Mouse (Mus musculus) left cerebral cortex, postnatal 25 days (tissue): ENCODE data around the gene 2410002F23Rik. TPM values are rescaled to one million over a fixed set of nuclear protein-coding genes. Genes with fewer than 3 reads are reported as not detected.
"Not testable (repeated sequence)": the region's sequence is repeated elsewhere in the genome, so short reads cannot be mapped to it uniquely, and the experiment has no call there.

Experiments
- DNase-seq, 2 experiments: peaks; one replicate each; pipeline ENCODE4 v3.0.0; 2022; ENCODE audit warnings: low spot score in 2 of 2, mixed read lengths in 1 of 2
- intact Hi-C: fragments of 180-260 bp; cut with DNase I; formaldehyde crosslinking; loops from one replicate; pipeline ENCODE4 v1.15.1; 2025
- total RNA-seq, 2 experiments: library from RNA; stranded (reverse); gene quantifications; 2 replicates each; pipeline ENCODE4 v1.2.3; 2021

Gene 2410002F23Rik
- total RNA-seq, 2 experiments from 2014 or later: 72.5 to 73.5 TPM

- intact Hi-C loops: no loop called here
- no peak for DNase-seq
These were observed 10.8 kb downstream of the 2410002F23Rik start, which contains the start of gene Acp4 for GRCm38 (mm10) chr7:44257278-44257677. TSS of gene Acp4 (minus strand) at chr7:44257378.

GRCm38 (mm10) chr7:44260410-44260809, 13.9 kb downstream of the 2410002F23Rik start:
- no peak for DNase-seq
- intact Hi-C loops: loop anchor here (5.0 to 10.0 kb wide), 2 partner anchors 42 to 284 kb away; partner anchors contain the start of gene Pold1

GRCm38 (mm10) chr7:44261147-44261546, 14.6 kb downstream of the 2410002F23Rik start, which contains the start of gene Gm15517:
TSS of gene Gm15517 (plus strand) at chr7:44261447.
- intact Hi-C loops: loop anchor here (5.0 to 10.0 kb wide), 2 partner anchors 41 to 284 kb away; partner anchors contain the start of gene Pold1
- DNase-seq: no peak

- peak; percentile 95 to 98 for DNase-seq
- intact Hi-C loops: loop anchor here (1.0 to 10.0 kb wide), 4 partner anchors 39 to 282 kb away; partner anchors contain the start of gene Pold1
These were observed 16.5 kb downstream of the 2410002F23Rik start for GRCm38 (mm10) chr7:44262791-44263643.

- no peak for DNase-seq
- intact Hi-C loops: loop anchor here (10.0 kb wide), 1 partner anchor 277 kb away; the partner anchor contains the start of gene Pold1
These were observed 21.6 kb downstream of the 2410002F23Rik start for GRCm38 (mm10) chr7:44268117-44268516.

GRCm38 (mm10) chr7:44269397-44269796, 22.9 kb downstream of the 2410002F23Rik start:
- intact Hi-C loops: loop anchor here (10.0 kb wide), 1 partner anchor 275 kb away; the partner anchor contains the start of gene Pold1
- no peak for DNase-seq

- DNase-seq: no peak
- intact Hi-C loops: no loop called here
These were observed 24.8 kb downstream of the 2410002F23Rik start for GRCm38 (mm10) chr7:44271309-44271708.

GRCm38 (mm10) chr7:44272546-44272945, 26.0 kb downstream of the 2410002F23Rik start:
- intact Hi-C loops: no loop called here
- DNase-seq: no peak

GRCm38 (mm10) chr7:44273446-44273845, 26.9 kb downstream of the 2410002F23Rik start:
- DNase-seq: no peak
- intact Hi-C loops: no loop called here

- DNase-seq: no peak
- intact Hi-C loops: no loop called here
These were observed 27.6 kb downstream of the 2410002F23Rik start for GRCm38 (mm10) chr7:44274096-44274495.

GRCm38 (mm10) chr7:44275546-44275945, 29.0 kb downstream of the 2410002F23Rik start:
- intact Hi-C loops: no loop called here

GRCm38 (mm10) chr7:44276461-44277249, 30.1 kb downstream of the 2410002F23Rik start:
- intact Hi-C loops: no loop called here
- DNase-seq: no peak

More at GRCm38 (mm10) chr7:44275546-44275945, 29.0 kb downstream of the 2410002F23Rik start:
- no peak for DNase-seq

- intact Hi-C loops: no loop called here
- peak in 1 of 2 experiments; percentile 76 for DNase-seq
These were observed 30.7 kb downstream of the 2410002F23Rik start for GRCm38 (mm10) chr7:44277250-44277622.

- DNase-seq: no peak
- intact Hi-C loops: no loop called here
These were observed 34.4 kb downstream of the 2410002F23Rik start for GRCm38 (mm10) chr7:44280959-44281358.

- DNase-seq: peak in 1 of 2 experiments; percentile 34
- intact Hi-C loops: no loop called here
These were observed 35.1 kb downstream of the 2410002F23Rik start for GRCm38 (mm10) chr7:44281586-44281985.

- DNase-seq: no peak
- intact Hi-C loops: no loop called here
These were observed 41.2 kb downstream of the 2410002F23Rik start for GRCm38 (mm10) chr7:44287760-44288159.

- no peak for DNase-seq
- intact Hi-C loops: no loop called here
These were observed 44.5 kb downstream of the 2410002F23Rik start for GRCm38 (mm10) chr7:44290986-44291385.

- intact Hi-C loops: no loop called here
- DNase-seq: no peak
These were observed 44.9 kb downstream of the 2410002F23Rik start for GRCm38 (mm10) chr7:44291418-44291817.

GRCm38 (mm10) chr7:44297501-44297900, 51.0 kb downstream of the 2410002F23Rik start:
- intact Hi-C loops, DNase-seq: not testable (repeated sequence)
